Mouse (Mus musculus): Measurements from ENCODE around the gene Nacc2. TPM values are rescaled to one million over a fixed set of nuclear protein-coding genes. Genes with fewer than 3 reads are reported as not detected.

Nacc2 gene
- polyA plus RNA-seq, 1 experiment from 2014 or later = 5.1 TPM

- WGBS = 65% methylated on average over 2 of the region's 2 CpGs
- no peak overlapping the region for H3K4me3 ChIP-seq
- no peaks in the 10 kb centered on the region for H3K9me3 ChIP-seq
Measured at GRCm38 (mm10) chr2:26055747-26056102, 67.3 kb downstream of the Nacc2 start.

GRCm38 (mm10) chr2:26055046-26055746, 67.8 kb downstream of the Nacc2 start:
- Histone ChIP-seq H3K27ac (no peak overlapping the region), H3K36me3 (no peaks in the 10 kb centered on the region), H3K9me3 (no peaks in the 10 kb centered on the region), H3K27me3 (ENCODE audit: insufficient read depth, poor library complexity, severe bottlenecking) (peaks cover 14% of the 10 kb centered on the region; the same call in 1 of the 2 replicates), H3K4me1 (peaks cover 12% of the 10 kb centered on the region; the same call in 1 of the 2 replicates), H3K4me3 (no peak overlapping the region)
- peak; percentile 86 for DNase-seq (ENCODE audit: low spot score)
- 40% methylated on average over 8 of the region's 8 CpGs for WGBS

More at GRCm38 (mm10) chr2:26055747-26056102, 67.3 kb downstream of the Nacc2 start:
- peaks cover 18% of the 10 kb centered on the region; the same call in 1 of the 2 replicates for H3K27me3 ChIP-seq (ENCODE audit: insufficient read depth, poor library complexity, severe bottlenecking)
- no peak overlapping the region for H3K27ac ChIP-seq
- no peaks in the 10 kb centered on the region for H3K36me3 ChIP-seq
- H3K4me1 ChIP-seq = peaks cover 12% of the 10 kb centered on the region; the same call in 1 of the 2 replicates
- DNase-seq (ENCODE audit: low spot score) = no peak

- no peaks in the 10 kb centered on the region for H3K36me3 ChIP-seq
- 42% methylated on average over 4 of the region's 4 CpGs for WGBS
- H3K27ac ChIP-seq = 0 out of 2 replicates have a peak overlapping the region, but pooled peaks have one; percentile 29
- H3K27me3 ChIP-seq (ENCODE audit: insufficient read depth, poor library complexity, severe bottlenecking) = peaks cover 17% of the 10 kb centered on the region; the same call in 1 of the 2 replicates
- H3K4me3 ChIP-seq = no peak overlapping the region
- H3K4me1 ChIP-seq = peaks cover 8% of the 10 kb centered on the region; the same call in 1 of the 2 replicates
- DNase-seq (ENCODE audit: low spot score) = no peak
- no peaks in the 10 kb centered on the region for H3K9me3 ChIP-seq
Measured at GRCm38 (mm10) chr2:26052806-26053205, 70.2 kb downstream of the Nacc2 start.

- WGBS = 49% methylated on average over 5 of the region's 5 CpGs
- H3K4me3 ChIP-seq = no peak overlapping the region
Measured at GRCm38 (mm10) chr2:26048816-26049215, 74.2 kb downstream of the Nacc2 start.

GRCm38 (mm10) chr2:26044216-26044615, 78.8 kb downstream of the Nacc2 start:
- H3K4me3 ChIP-seq = no peak overlapping the region
- no peaks in the 10 kb centered on the region for H3K36me3 ChIP-seq
- 82% methylated on average over 9 of the region's 9 CpGs for WGBS
- H3K4me1 ChIP-seq = peaks cover 18% of the 10 kb centered on the region
- H3K27me3 ChIP-seq (ENCODE audit: insufficient read depth, poor library complexity, severe bottlenecking) = peaks cover 29% of the 10 kb centered on the region
- H3K27ac ChIP-seq = no peak overlapping the region
- H3K9me3 ChIP-seq = no peaks in the 10 kb centered on the region
- DNase-seq (ENCODE audit: low spot score) = no peak

More at GRCm38 (mm10) chr2:26048816-26049215, 74.2 kb downstream of the Nacc2 start:
- no peaks in the 10 kb centered on the region for H3K36me3 ChIP-seq
- no peak overlapping the region for H3K27ac ChIP-seq
- H3K27me3 ChIP-seq (ENCODE audit: insufficient read depth, poor library complexity, severe bottlenecking) = peaks cover 15% of the 10 kb centered on the region; the same call in 1 of the 2 replicates
- DNase-seq (ENCODE audit: low spot score) = no peak
- H3K4me1 ChIP-seq = peaks cover 8% of the 10 kb centered on the region; the same call in 1 of the 2 replicates
- H3K9me3 ChIP-seq = no peaks in the 10 kb centered on the region

- H3K36me3 ChIP-seq = no peaks in the 10 kb centered on the region
- no peak for DNase-seq (ENCODE audit: low spot score)
- H3K27me3 ChIP-seq (ENCODE audit: insufficient read depth, poor library complexity, severe bottlenecking) = peaks cover 26% of the 10 kb centered on the region
- H3K4me1 ChIP-seq = peaks cover 26% of the 10 kb centered on the region
- WGBS = 79% methylated on average over 3 of the region's 3 CpGs
- H3K27ac ChIP-seq = no peak overlapping the region
- no peaks in the 10 kb centered on the region for H3K9me3 ChIP-seq
- H3K4me3 ChIP-seq = no peak overlapping the region
Measured at GRCm38 (mm10) chr2:26042603-26043002, 80.4 kb downstream of the Nacc2 start.

- Histone ChIP-seq H3K27ac (peak overlapping the region; percentile 81), H3K9me3 (no peaks in the 10 kb centered on the region), H3K27me3 (ENCODE audit: insufficient read depth, poor library complexity, severe bottlenecking) (peaks cover 24% of the 10 kb centered on the region), H3K4me3 (peak overlapping the region; percentile 19; the same call in 1 of the 2 replicates), H3K4me1 (peaks cover 38% of the 10 kb centered on the region), H3K36me3 (no peaks in the 10 kb centered on the region)
- whole genome bisulfite sequencing = 46% methylated on average over 14 of the region's 14 CpGs
- DNase-seq (ENCODE audit: low spot score) = no peak
Measured at GRCm38 (mm10) chr2:26041163-26041810, 81.7 kb downstream of the Nacc2 start.

- Histone ChIP-seq H3K36me3 (no peaks in the 10 kb centered on the region), H3K27me3 (ENCODE audit: insufficient read depth, poor library complexity, severe bottlenecking) (peaks cover 24% of the 10 kb centered on the region), H3K9me3 (no peaks in the 10 kb centered on the region), H3K4me1 (peaks cover 38% of the 10 kb centered on the region), H3K4me3 (no peak overlapping the region), H3K27ac (peak overlapping the region; percentile 69; the same call in 1 of the 2 replicates)
- WGBS = 60% methylated on average over 14 of the region's 14 CpGs
- DNase-seq (ENCODE audit: low spot score) = no peak
Measured at GRCm38 (mm10) chr2:26039951-26040350, 83.1 kb downstream of the Nacc2 start.

GRCm38 (mm10) chr2:26037386-26037785, 85.6 kb downstream of the Nacc2 start:
- no peak overlapping the region; the same call in 1 of the 2 replicates for H3K4me3 ChIP-seq
- H3K9me3 ChIP-seq = no peaks in the 10 kb centered on the region
- H3K27ac ChIP-seq = peak overlapping the region; percentile 78
- peaks cover 24% of the 10 kb centered on the region for H3K27me3 ChIP-seq (ENCODE audit: insufficient read depth, poor library complexity, severe bottlenecking)
- peak; percentile 81 for DNase-seq (ENCODE audit: low spot score)
- H3K4me1 ChIP-seq = peaks cover 38% of the 10 kb centered on the region
- WGBS = 18% methylated on average over 6 of the region's 6 CpGs
- no peaks in the 10 kb centered on the region for H3K36me3 ChIP-seq

GRCm38 (mm10) chr2:26034344-26035050, 88.5 kb downstream of the Nacc2 start:
- Histone ChIP-seq H3K27ac (no peak overlapping the region), H3K27me3 (ENCODE audit: insufficient read depth, poor library complexity, severe bottlenecking) (peaks cover 22% of the 10 kb centered on the region), H3K4me1 (peaks cover 20% of the 10 kb centered on the region), H3K4me3 (no peak overlapping the region), H3K9me3 (no peaks in the 10 kb centered on the region), H3K36me3 (no peaks in the 10 kb centered on the region)
- DNase-seq (ENCODE audit: low spot score) = no peak
- 86% methylated on average over 15 of the region's 15 CpGs for WGBS

- Histone ChIP-seq H3K27me3 (ENCODE audit: insufficient read depth, poor library complexity, severe bottlenecking) (peaks cover 24% of the 10 kb centered on the region; the same call in 1 of the 2 replicates), H3K4me3 (no peak overlapping the region), H3K36me3 (no peaks in the 10 kb centered on the region), H3K27ac (no peak overlapping the region), H3K4me1 (no peaks in the 10 kb centered on the region), H3K9me3 (no peaks in the 10 kb centered on the region)
- 28% methylated on average over 3 of the region's 3 CpGs for WGBS
- no peak for DNase-seq (ENCODE audit: low spot score)
Measured at GRCm38 (mm10) chr2:26030288-26030687, 92.7 kb downstream of the Nacc2 start.

GRCm38 (mm10) chr2:26024138-26025075, 98.6 kb downstream of the Nacc2 start:
- Histone ChIP-seq H3K9me3 (no peaks in the 10 kb centered on the region), H3K27me3 (ENCODE audit: insufficient read depth, poor library complexity, severe bottlenecking) (peaks cover 11% of the 10 kb centered on the region; the same call in 1 of the 2 replicates), H3K4me3 (no peak overlapping the region), H3K4me1 (peaks cover 13% of the 10 kb centered on the region), H3K36me3 (no peaks in the 10 kb centered on the region), H3K27ac (no peak overlapping the region)
- 28% methylated on average over 4 of the region's 4 CpGs for WGBS
- no peak for DNase-seq (ENCODE audit: low spot score)

All from heart, embryonic 10.5 days (tissue).